Mouse (Mus musculus): ENCODE results near the gene Med25. TPM values are rescaled to one million over a fixed set of nuclear protein-coding genes. Genes with fewer than 3 reads are reported as not detected.
A peak's percentile ranks its signal among the peaks of the same experiment; 100 is the strongest.

Med25 gene
- polyA plus RNA-seq, 1 experiment from 2014 or later = 126 TPM

DNA sequence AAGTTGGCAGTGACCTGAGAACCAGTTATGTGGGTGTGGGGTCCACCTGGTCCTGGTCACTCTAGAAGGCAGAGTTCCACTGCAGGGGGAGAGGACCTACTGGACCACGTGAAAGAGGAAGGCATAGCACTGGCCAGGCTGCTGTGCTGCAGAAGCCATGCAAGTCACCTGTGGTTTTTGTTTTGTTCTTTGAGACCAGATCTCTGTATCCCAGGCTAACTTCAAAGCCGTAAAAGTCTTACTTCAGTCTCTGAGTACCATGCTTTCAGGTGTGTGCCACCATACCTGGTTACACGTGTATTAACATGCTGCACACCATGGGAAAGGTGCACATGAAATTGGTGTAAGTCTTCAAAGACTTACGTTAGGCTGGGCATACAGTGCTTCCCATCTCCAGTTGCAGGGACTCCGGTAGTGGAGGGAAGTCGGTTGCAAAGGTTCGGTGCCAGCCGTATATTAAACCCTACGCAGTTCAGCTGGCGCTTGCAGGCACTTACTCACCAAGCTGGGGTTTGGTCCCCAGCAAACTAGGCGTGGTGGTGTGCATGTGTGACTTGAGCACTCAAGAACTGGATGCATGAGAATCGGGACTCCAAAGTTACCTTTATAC is 40.8 kb downstream of the Med25 start:
- peaks cover 22% of the 10 kb centered on the region for H3K36me3 ChIP-seq
- 0 out of 2 replicates have a peak overlapping the region, but pooled peaks have one; percentile 79 for H3K4me3 ChIP-seq (replicated peaks)
- H3K27me3 ChIP-seq = no peaks in the 10 kb centered on the region
- ATAC-seq (replicated peaks; ENCODE audit: low FRiP score) = no peak
- H3K4me2 ChIP-seq = 0 out of 2 replicates have a peak overlapping the region, but pooled peaks have one; percentile 78
- H3K9ac ChIP-seq = peak overlapping the region; percentile 77
- H3K27ac ChIP-seq = no peak overlapping the region; the same call in 1 of the 2 replicates
- H3K9me3 ChIP-seq (replicated peaks) = no peaks in the 10 kb centered on the region
- H3K4me1 ChIP-seq = peaks cover 71% of the 10 kb centered on the region
- 91% methylated on average over 12 of the region's 12 CpGs for WGBS

DNA sequence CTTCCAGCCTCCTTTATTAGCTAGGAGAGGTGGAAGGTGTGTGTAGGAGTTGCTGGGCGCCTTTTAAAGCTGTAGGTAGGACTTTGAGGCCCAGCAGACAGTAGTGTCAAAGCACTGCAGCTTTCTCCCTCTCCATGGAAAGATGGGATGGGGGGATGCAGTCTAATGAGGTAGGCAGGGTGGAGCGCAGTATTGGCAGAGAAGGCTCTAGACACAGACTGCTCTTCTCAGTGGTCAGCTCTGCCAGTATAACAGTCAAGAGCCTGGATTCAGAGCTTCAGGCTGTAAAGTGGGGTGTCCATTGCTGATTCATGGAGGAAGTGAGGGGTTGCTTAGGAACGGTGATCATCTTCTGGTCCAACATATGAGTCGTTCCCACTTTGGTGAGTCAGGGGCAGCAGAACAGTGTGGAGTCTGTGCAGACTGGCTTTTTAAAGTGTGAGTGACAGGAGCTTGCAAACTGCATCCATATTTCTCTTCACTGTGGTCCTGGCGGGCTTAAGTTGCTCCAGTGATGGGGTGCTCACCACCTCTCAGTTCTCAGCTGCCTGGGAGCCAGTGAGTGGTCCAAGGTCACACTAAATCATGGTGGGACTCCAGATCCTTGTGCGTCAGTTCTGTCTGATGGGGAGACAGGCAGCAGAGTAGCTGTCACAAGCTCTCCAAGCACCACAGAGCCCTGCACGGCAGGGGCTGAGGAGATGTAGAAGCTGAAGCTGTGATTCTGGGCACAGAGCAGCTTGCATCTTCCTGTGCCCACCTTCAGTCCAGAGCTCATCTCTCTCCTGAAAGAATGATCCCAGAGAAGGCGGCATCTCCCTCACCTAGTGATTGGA is 41.5 kb downstream of the Med25 start:
- Histone ChIP-seq H3K9ac (peak overlapping the region; percentile 77), H3K36me3 (peaks cover 29% of the 10 kb centered on the region), H3K4me2 (peak overlapping the region; percentile 78), H3K4me1 (peaks cover 65% of the 10 kb centered on the region), H3K27ac (peak overlapping the region; percentile 98), H3K9me3 (replicated peaks) (no peaks in the 10 kb centered on the region), H3K27me3 (no peaks in the 10 kb centered on the region), H3K4me3 (replicated peaks) (peak overlapping the region; percentile 79)
- no peak for ATAC-seq (replicated peaks; ENCODE audit: low FRiP score)
- WGBS = 75% methylated on average over 8 of the region's 8 CpGs

DNA sequence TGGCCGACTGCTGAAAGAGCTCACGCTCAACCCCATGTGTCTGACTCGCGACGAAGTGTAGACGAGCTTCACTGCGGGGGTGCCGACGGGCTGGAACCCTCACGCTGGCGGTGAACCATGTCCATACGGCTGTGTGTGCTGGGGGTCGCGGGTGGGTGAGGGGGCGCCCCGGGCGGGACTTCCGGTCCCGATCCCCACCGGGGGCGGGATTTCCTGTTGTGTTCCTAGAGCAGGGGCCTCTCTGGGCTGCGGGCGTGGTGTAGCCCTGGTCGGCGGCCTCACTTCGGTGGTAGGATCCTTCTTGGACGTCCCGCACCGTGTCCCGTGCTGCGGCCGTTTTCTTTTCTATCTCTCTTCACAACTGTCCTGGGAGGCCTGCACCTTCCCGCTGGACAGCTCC is 42.4 kb downstream of the Med25 start:
- Histone ChIP-seq H3K9me3 (replicated peaks) (no peaks in the 10 kb centered on the region), H3K4me3 (replicated peaks) (peak overlapping the region; percentile 79), H3K27me3 (no peaks in the 10 kb centered on the region), H3K27ac (peak overlapping the region; percentile 98), H3K36me3 (peaks cover 38% of the 10 kb centered on the region), H3K4me2 (peak overlapping the region; percentile 78), H3K9ac (peak overlapping the region; percentile 77), H3K4me1 (peaks cover 56% of the 10 kb centered on the region)
- ATAC-seq (replicated peaks; ENCODE audit: low FRiP score) = peak; percentile 44
- under 1% methylated on average over 33 of the region's 33 CpGs for WGBS

DNA sequence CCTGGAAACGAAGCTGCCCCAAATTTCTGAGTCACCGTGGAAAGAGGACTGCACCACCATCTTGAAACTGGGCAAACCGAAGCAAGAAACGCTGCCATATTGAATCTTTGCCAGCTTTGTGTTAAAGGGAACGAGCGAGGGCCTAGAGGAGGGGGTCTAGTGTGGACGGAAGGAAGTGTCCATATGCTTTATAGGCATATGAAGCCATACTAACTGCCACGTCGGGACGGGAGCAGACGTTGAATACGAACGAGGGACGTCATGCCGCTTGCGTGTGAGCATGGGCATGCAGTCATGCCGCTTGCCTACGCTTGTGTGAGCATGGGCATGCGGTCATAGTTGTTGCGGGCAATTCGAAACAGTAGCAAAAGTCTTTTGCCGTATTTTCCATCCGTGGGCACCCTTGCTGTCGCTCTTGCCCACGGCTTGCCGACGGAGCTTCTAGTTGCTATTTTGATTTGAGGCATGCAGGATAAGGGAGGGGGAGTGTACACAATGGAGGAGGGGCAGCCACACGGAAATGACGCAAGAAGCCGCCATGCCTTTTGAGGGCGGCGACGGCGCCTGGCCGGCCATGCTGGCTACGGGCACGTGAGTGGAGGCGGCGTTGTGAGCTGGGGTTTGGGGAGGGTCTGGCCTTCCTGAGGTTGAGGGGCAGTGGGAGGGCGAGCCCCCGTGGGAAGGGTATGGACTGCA is 42.9 kb downstream of the Med25 start:
- H3K4me1 ChIP-seq = peaks cover 50% of the 10 kb centered on the region
- ATAC-seq (replicated peaks; ENCODE audit: low FRiP score) = peak; percentile 56
- WGBS = under 1% methylated on average over 41 of the region's 41 CpGs
- no peaks in the 10 kb centered on the region for H3K27me3 ChIP-seq
- peak overlapping the region; percentile 78 for H3K4me2 ChIP-seq
- H3K27ac ChIP-seq = peak overlapping the region; percentile 98
- peak overlapping the region; percentile 79 for H3K4me3 ChIP-seq (replicated peaks)
- peak overlapping the region; percentile 77 for H3K9ac ChIP-seq
- H3K9me3 ChIP-seq (replicated peaks) = no peaks in the 10 kb centered on the region
- H3K36me3 ChIP-seq = peaks cover 44% of the 10 kb centered on the region

DNA sequence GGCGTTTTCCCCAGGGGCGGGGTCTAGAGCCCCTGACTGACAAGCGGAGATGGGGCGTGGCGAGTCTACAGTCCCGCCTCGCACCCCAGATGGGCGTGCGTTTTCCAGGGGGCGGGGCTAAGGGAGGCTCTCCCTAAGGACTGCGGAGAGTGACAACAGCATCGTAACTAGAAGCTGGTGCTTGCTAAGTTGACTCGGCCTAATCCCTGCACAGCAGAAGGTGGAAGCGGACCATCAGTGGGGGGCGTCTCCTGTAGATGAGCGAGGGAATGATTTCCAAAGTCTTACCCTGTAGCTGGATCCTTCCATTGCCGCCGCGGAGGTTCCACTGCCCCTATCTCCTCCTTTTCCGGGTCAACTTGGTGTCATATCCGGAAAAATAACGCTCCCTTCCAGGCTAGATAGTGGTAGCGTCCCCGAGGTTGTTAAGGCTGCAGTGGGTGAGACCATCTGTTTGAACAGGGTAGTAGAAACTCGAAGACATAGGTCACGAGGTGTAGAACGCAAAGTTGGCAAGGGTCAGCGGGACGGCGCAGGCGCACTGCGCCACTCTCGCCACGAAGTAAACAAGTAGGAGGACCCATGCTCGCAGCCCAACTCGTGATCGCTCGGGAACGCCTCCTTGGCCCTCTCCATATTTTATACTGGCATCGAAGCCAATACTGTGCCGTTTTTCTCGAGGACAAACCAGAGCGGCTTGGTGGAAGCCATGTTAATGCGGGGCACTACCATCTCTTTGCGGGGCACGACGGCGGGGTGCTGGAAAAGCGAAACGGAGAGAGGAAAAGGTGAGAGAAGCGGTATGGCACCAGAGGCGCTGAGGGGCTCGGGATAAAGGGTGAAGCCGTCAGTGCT is 43.7 kb downstream of the Med25 start, which contains the start of the genes Akt1s1 and Tbc1d17:
TSS of gene Akt1s1 (plus strand) at position 431 of the 855 bp plus-strand sequence.
TSS of gene Tbc1d17 (minus strand) at position 519 of the 855 bp plus-strand sequence.
- H3K4me2 ChIP-seq = peak within 1 kb of the TSS; percentile 78
- peaks cover 52% of the 10 kb centered on the region for H3K36me3 ChIP-seq
- H3K27ac ChIP-seq = peak within 1 kb of the TSS; percentile 98
- H3K4me1 ChIP-seq = peaks cover 42% of the 10 kb centered on the region
- peak; percentile 84 for ATAC-seq (replicated peaks; ENCODE audit: low FRiP score)
- no peaks in the 10 kb centered on the region for H3K27me3 ChIP-seq
- peak within 1 kb of the TSS; percentile 79 for H3K4me3 ChIP-seq (replicated peaks)
- H3K9ac ChIP-seq = peak within 1 kb of the TSS; percentile 77
- no peaks in the 10 kb centered on the region for H3K9me3 ChIP-seq (replicated peaks)
- under 1% methylated on average over 54 of the region's 54 CpGs for WGBS

DNA sequence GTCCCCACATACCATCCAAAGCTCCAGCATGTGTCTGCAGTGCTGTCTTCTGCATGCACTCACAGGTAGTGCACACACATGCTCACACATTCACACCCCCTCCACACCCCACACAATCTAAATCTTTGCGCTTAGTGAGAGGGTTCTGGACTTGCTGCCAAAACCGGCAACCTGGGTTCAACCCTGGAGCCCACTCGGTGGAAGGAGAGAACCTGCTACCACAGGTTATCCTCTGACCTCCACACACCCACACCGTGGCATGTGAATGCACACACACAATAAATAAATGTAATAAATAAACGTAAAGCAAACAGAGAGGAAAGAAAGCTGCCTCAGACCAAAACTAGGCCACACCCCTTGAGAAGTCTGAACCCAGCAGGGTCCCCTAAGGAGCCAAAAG is 44.7 kb downstream of the Med25 start:
- 68% methylated on average over 5 of the region's 5 CpGs for WGBS
- ATAC-seq (replicated peaks; ENCODE audit: low FRiP score) = no peak

DNA sequence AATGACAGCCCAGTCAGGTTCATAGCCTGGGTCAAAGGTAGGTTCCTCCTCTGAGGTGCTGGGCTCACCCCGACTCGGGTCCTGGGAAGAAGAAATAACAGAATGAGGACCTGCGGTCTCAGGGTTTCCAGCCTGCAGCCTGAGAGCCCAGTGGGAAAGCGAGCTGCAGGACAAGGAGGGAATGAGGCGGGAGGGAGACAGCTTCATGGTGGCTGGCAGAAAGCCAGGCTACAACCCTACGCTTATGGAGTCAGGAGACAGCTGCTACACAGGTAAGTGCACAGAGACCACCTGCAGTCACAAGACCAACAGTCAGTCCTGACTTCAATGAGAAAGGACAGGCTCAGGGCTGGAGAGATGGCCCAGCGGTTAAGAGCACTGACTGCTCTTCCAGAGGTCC is 45.7 kb downstream of the Med25 start:
- Histone ChIP-seq H3K27ac (no peak overlapping the region), H3K4me2 (no peak overlapping the region), H3K27me3 (no peaks in the 10 kb centered on the region), H3K36me3 (peaks cover 60% of the 10 kb centered on the region), H3K4me3 (replicated peaks) (no peak overlapping the region), H3K9ac (no peak overlapping the region), H3K9me3 (replicated peaks) (no peaks in the 10 kb centered on the region), H3K4me1 (peaks cover 26% of the 10 kb centered on the region)
- 91% methylated on average over 7 of the region's 7 CpGs for WGBS
- no peak for ATAC-seq (replicated peaks; ENCODE audit: low FRiP score)

More for the DNA sequence above, 44.7 kb downstream of the Med25 start:
- H3K27ac ChIP-seq = no peak overlapping the region
- H3K36me3 ChIP-seq = peaks cover 56% of the 10 kb centered on the region
- no peaks in the 10 kb centered on the region for H3K9me3 ChIP-seq (replicated peaks)
- H3K9ac ChIP-seq = peak overlapping the region; percentile 77
- no peaks in the 10 kb centered on the region for H3K27me3 ChIP-seq
- H3K4me1 ChIP-seq = peaks cover 32% of the 10 kb centered on the region
- peak overlapping the region; percentile 79 for H3K4me3 ChIP-seq (replicated peaks)
- H3K4me2 ChIP-seq = peak overlapping the region; percentile 78

DNA sequence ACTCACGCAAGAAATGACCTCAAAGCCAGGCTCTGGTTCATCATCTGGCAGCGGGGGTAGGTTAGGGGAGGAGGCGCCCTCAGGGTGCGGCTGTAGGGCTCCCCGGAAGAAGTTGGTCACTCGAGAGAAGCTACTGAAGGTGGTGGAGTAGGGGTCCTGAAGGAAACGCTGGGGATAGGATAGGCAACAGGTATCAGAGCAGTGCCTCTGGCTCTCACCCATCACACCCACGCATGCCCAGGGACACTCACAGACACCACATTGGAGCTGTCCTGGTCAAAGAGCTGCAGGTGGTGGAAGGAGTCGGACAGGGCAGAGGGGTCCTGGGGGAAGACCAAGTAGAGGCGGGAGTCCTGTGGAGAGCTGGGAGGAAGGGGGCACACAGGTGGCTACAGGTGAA is 47.5 kb downstream of the Med25 start:
- ATAC-seq (replicated peaks; ENCODE audit: low FRiP score) = no peak
- peaks cover 64% of the 10 kb centered on the region for H3K36me3 ChIP-seq
- peaks cover 13% of the 10 kb centered on the region for H3K27me3 ChIP-seq
- no peak overlapping the region for H3K4me2 ChIP-seq
- WGBS = 93% methylated on average over 10 of the region's 10 CpGs
- H3K4me1 ChIP-seq = peaks cover 19% of the 10 kb centered on the region
- H3K9me3 ChIP-seq (replicated peaks) = no peaks in the 10 kb centered on the region
- H3K27ac ChIP-seq = no peak overlapping the region
- no peak overlapping the region for H3K4me3 ChIP-seq (replicated peaks)
- H3K9ac ChIP-seq = no peak overlapping the region

DNA sequence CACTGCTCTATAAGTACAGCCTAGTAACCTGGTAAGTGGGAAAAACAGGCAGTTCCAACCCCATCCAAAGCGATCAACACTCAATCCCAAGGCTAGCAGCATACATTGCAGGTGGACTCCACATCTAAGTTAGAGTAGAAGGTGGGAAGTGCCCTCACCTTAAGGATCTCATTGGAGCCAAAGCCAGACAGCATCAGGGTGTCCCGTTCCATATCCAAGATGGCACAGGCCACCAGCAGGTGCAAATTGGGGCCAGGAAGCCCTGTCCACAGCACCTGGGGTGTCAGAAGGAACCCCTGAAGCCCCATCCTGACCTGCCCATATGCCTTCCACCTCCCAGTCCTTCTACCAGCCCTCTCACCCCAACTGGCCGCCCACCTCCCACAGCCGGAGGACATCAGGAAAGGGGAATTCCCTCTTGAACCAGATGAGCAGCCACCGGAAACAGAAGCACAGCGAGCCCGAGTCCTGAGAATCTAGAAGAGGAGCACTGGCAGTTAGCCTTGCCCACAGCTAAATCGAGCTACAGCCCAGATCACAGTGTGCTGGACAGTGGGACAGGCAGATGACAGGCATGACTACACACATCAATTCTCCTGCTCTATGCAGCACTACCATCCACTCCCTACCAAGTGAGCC is 50.6 kb downstream of the Med25 start:
- H3K36me3 ChIP-seq = peaks cover 63% of the 10 kb centered on the region
- peaks cover 27% of the 10 kb centered on the region for H3K27me3 ChIP-seq
- WGBS = 93% methylated on average over 8 of the region's 8 CpGs
- no peak overlapping the region for H3K4me3 ChIP-seq (replicated peaks)
- H3K27ac ChIP-seq = no peak overlapping the region
- ATAC-seq (replicated peaks; ENCODE audit: low FRiP score) = no peak
- no peak overlapping the region for H3K4me2 ChIP-seq
- peaks cover 20% of the 10 kb centered on the region for H3K4me1 ChIP-seq
- H3K9me3 ChIP-seq (replicated peaks) = no peaks in the 10 kb centered on the region
- H3K9ac ChIP-seq = no peak overlapping the region

DNA sequence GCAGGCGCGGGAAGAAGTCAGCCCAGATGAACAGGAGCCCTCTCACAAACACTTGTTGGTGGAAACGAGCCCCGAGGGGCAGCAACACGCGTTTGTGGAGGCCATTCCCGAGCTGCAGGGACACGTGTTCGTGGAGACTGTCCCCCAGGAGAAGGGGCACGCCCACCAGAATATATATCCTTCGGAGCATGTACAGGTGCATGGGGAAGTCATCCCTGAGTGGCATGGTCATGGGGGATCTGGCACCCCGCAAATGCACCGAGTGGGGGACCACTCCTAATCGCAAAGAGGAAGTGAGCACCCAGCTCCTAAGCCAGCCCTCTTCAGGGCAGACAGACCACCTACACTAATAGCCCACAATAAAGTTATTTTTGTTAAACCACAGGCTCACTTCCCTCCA is 52.1 kb downstream of the Med25 start:
- Histone ChIP-seq H3K36me3 (peaks cover 48% of the 10 kb centered on the region), H3K4me1 (peaks cover 30% of the 10 kb centered on the region), H3K4me3 (replicated peaks) (peak overlapping the region; percentile 37; the same call in 1 of the 2 replicates), H3K9me3 (replicated peaks) (no peaks in the 10 kb centered on the region), H3K27me3 (peaks cover 27% of the 10 kb centered on the region), H3K27ac (no peak overlapping the region), H3K9ac (peak overlapping the region; percentile 45; the same call in 1 of the 2 replicates), H3K4me2 (peak overlapping the region; percentile 70)
- ATAC-seq (replicated peaks; ENCODE audit: low FRiP score) = no peak
- 57% methylated on average over 14 of the region's 14 CpGs for WGBS
